Mouse (Mus musculus): ENCODE data around the gene Dhx8. TPM values are rescaled to one million over a fixed set of nuclear protein-coding genes. Genes with fewer than 3 reads are reported as not detected.
A peak's percentile ranks its signal among the peaks of the same experiment; 100 is the strongest.

Gene Dhx8
- polyA plus RNA-seq, 2 experiments: 27.0 to 29.2 TPM

DNA sequence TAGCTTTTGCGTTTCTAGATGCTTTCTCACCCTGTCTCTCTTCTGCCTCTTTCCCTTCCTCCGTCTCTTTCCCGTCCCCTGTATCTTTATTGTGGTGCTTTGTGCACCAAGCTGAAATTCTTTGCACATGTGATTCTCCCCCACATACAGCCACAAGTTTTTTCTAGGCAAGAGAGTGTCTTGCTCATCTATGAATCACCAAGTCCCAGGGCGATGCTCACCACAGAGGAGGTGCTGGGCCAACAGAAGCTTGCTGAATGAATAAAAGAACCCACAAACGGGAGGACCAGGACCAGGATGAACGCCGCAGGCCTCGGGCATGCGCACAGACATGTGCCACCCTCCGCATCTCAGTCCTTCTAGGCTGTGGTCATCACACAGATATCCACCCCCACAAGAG is 74.5 kb downstream of the Dhx8 start:
- H3K4me3 ChIP-seq (replicated peaks; ENCODE audit: low read length): no peak overlapping the region
- WGBS: 81% methylated on average over 10 of the region's 10 CpGs
- H3K27ac ChIP-seq (replicated peaks; ENCODE audit: low read depth, low read length): no peak overlapping the region
- H3K27me3 ChIP-seq (ENCODE audit: control insufficient read depth, insufficient read depth, low read length): no peaks in the 10 kb centered on the region
- H3K36me3 ChIP-seq (ENCODE audit: control insufficient read depth, insufficient read depth, low read length): no peaks in the 10 kb centered on the region
- TF ChIP-seq POLR2A (IDR thresholded peaks at IDR 0.05; ENCODE audit: borderline replicate concordance, extremely low read depth, insufficient read depth, insufficient read length): no peak
- no peaks in the 10 kb centered on the region for H3K9me3 ChIP-seq (ENCODE audit: control insufficient read depth, low read length)
- ATAC-seq (ENCODE audit: low FRiP score, low read depth): no peak
- peaks cover 3% of the 10 kb centered on the region; the same call in 1 of the 2 replicates for H3K4me1 ChIP-seq (ENCODE audit: control insufficient read depth, insufficient read depth, low read length)
- no peak overlapping the region for H3K9ac ChIP-seq (ENCODE audit: low read depth, low read length, severe bottlenecking)
- no peak for DNase-seq (ENCODE audit: low spot score)
- H3K4me2 ChIP-seq (replicated peaks; ENCODE audit: low read depth, low read length, severe bottlenecking): no peak overlapping the region

DNA sequence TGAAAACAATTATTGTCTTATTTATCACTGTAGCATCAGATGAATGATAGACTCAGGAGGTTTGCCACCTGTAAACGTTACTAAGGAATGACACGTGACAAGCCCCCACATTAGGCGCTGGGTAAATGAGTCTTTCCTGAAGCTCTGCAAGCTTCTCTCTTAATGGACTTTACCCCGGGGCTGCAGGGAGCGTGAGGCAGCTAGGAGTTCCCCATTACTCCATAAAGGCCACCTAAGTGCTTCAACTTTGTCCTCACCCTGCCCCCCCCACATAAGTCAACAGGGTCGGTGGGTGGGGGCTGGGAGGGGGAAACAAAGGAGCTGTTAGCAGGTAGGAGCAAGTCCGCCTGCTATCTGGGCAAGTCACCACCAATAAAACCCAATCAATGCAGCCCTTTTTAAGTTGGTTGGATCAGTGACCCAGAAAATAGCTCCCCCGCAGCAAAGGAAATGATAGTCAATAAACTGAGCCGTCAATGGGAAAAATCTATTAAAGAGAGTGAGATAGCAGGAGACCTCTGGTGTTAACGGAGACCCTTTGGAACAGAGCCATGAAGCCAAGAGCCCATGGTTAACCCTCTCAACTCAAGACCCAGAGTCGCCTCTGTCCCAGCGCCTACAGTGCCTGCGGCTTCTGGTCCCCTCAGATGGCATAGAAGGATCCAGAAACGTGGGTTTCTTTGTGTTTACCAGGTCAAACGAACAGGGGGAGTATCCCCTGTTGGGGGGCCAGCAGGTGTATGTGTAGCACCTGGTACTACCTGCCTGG is 76.5 kb downstream of the Dhx8 start:
- Histone ChIP-seq H3K27me3 (ENCODE audit: control insufficient read depth, insufficient read depth, low read length) (no peaks in the 10 kb centered on the region), H3K4me3 (replicated peaks; ENCODE audit: low read length) (no peak overlapping the region), H3K4me1 (ENCODE audit: control insufficient read depth, insufficient read depth, low read length) (peaks cover 10% of the 10 kb centered on the region), H3K36me3 (ENCODE audit: control insufficient read depth, insufficient read depth, low read length) (no peaks in the 10 kb centered on the region), H3K27ac (replicated peaks; ENCODE audit: low read depth, low read length) (no peak overlapping the region), H3K4me2 (replicated peaks; ENCODE audit: low read depth, low read length, severe bottlenecking) (no peak overlapping the region), H3K9ac (ENCODE audit: low read depth, low read length, severe bottlenecking) (no peak overlapping the region), H3K9me3 (ENCODE audit: control insufficient read depth, low read length) (no peaks in the 10 kb centered on the region)
- TF ChIP-seq POLR2A (IDR thresholded peaks at IDR 0.05; ENCODE audit: borderline replicate concordance, extremely low read depth, insufficient read depth, insufficient read length): no peak
- ATAC-seq (ENCODE audit: low FRiP score, low read depth) (no peak), DNase-seq (ENCODE audit: low spot score) (no peak)
- WGBS: 20% methylated on average over 15 of the region's 15 CpGs

DNA sequence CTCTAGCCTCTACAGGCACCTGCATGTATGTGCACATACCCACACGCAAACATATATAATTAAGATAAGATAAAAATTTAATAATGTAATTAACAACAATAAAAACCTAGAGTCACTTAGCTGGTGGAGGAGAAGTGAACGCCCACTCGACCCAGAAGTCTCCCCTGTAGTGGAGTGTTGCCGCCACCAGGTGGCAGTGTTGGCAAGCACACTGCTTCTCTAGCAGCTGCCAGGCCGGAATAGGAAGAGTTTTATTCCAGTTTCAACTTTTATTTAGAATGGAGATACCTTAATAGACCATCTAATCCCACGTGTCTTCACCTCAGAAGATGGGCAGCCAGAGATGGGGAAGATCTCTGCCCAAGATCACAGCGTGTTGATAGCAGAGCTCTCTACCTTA is 80.5 kb downstream of the Dhx8 start:
- Histone ChIP-seq H3K9ac (ENCODE audit: low read depth, low read length, severe bottlenecking) (no peak overlapping the region), H3K27me3 (ENCODE audit: control insufficient read depth, insufficient read depth, low read length) (no peaks in the 10 kb centered on the region), H3K36me3 (ENCODE audit: control insufficient read depth, insufficient read depth, low read length) (no peaks in the 10 kb centered on the region), H3K4me2 (replicated peaks; ENCODE audit: low read depth, low read length, severe bottlenecking) (no peak overlapping the region), H3K9me3 (ENCODE audit: control insufficient read depth, low read length) (no peaks in the 10 kb centered on the region), H3K27ac (replicated peaks; ENCODE audit: low read depth, low read length) (no peak overlapping the region), H3K4me1 (ENCODE audit: control insufficient read depth, insufficient read depth, low read length) (peaks cover 21% of the 10 kb centered on the region), H3K4me3 (replicated peaks; ENCODE audit: low read length) (no peak overlapping the region)
- WGBS: 3% methylated on average over 7 of the region's 7 CpGs
- DNase-seq (ENCODE audit: low spot score) (peak; percentile 83), ATAC-seq (ENCODE audit: low FRiP score, low read depth) (peak; percentile 50; the same call in 1 of the 2 replicates)
- TF ChIP-seq POLR2A (IDR thresholded peaks at IDR 0.05; ENCODE audit: borderline replicate concordance, extremely low read depth, insufficient read depth, insufficient read length): no peak

DNA sequence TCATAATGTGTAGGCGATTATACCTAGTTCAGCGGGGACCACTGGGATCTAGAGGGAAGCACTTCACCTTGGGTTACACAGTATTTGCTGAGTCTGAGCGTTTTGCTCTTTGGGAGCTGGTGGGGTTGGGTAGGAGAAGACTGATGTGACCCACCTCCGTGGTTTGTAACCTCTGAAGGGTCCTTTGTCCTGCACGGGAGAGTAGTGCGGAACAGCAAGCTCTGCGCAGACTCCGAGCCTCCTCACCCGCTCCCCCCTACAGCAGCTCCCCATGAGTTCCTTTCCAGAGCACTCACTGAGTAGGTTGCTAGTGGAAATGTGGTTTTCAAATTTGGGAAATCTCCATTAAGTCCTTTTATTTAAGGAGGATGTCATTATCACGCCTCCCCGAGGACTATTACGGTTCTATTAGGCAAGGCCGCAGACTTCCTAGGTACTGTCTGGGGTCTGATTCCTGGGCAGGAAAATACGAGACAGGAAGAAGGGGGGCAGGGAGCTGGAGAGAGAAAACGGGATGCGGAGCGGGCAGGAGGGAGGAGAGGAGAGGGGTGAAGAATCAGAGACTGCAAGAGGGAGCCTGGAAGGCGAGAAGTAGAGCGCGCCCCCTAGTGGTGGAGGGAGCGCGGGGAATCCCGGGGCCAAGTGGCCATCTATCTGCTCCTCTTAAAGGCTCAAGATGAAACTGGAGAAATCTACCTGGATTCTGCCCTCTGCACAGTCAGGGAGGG is 81.8 kb downstream of the Dhx8 start:
- Histone ChIP-seq H3K4me3 (replicated peaks; ENCODE audit: low read length) (peak overlapping the region; percentile 16), H3K9me3 (ENCODE audit: control insufficient read depth, low read length) (no peaks in the 10 kb centered on the region), H3K9ac (ENCODE audit: low read depth, low read length, severe bottlenecking) (0 out of 2 replicates have a peak overlapping the region, but pooled peaks have one; percentile 14), H3K4me2 (replicated peaks; ENCODE audit: low read depth, low read length, severe bottlenecking) (peak overlapping the region; percentile 30), H3K4me1 (ENCODE audit: control insufficient read depth, insufficient read depth, low read length) (peaks cover 17% of the 10 kb centered on the region), H3K36me3 (ENCODE audit: control insufficient read depth, insufficient read depth, low read length) (no peaks in the 10 kb centered on the region), H3K27me3 (ENCODE audit: control insufficient read depth, insufficient read depth, low read length) (no peaks in the 10 kb centered on the region), H3K27ac (replicated peaks; ENCODE audit: low read depth, low read length) (peak overlapping the region; percentile 29; the same call in 1 of the 2 replicates)
- 11% methylated on average over 23 of the region's 23 CpGs for WGBS
- DNase-seq (ENCODE audit: low spot score) (peak; percentile 79), ATAC-seq (ENCODE audit: low FRiP score, low read depth) (peak; percentile 74)
- no peak for TF ChIP-seq POLR2A (IDR thresholded peaks at IDR 0.05; ENCODE audit: borderline replicate concordance, extremely low read depth, insufficient read depth, insufficient read length)
